Mouse (Mus musculus): ENCODE measurements around the gene Ptprcap.

Gene Ptprcap

DNA sequence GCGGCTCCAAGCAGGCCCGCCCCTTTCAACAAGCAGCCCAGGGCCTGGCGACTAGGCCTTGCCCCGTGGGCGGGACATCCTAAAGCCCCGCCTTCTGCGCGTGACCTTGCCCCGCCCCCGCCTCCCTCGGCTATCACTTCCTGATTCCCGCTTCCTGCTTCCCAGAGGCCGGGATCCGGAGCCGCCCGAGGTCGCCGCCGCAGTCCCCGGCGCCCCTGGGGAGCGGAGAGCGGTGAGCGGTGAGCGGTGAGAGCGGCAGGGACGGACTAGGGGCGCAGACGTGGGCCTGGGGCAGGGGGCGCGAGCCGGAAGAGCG lies 5.0 kb upstream of the Ptprcap start, which contains the start of gene Coro1b:
TSS of gene Coro1b (plus strand) at position 129 of the 316 bp plus-strand sequence.
- peak; percentile 98 for DNase-seq

DNA sequence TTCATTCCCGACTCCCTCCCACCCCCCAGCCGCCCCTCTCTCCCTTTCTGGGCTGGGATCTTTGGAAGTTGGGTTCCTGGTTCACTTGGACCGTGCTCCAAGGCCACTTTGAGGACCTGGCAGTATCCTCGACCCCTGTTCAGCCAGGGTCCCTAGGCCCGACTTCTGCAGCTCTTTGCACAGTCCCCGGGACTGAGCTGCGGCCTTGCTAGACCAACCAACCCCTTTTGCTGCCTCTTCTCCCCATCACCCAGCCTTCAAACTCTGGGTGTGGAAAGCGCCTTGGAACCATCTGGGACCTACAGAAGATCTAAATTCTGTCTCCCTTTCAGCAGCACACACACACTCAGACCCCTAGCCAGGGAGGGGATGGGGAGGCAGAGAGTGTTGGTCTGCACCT lies 4.6 kb upstream of the Ptprcap start:
- no peak for DNase-seq

DNA sequence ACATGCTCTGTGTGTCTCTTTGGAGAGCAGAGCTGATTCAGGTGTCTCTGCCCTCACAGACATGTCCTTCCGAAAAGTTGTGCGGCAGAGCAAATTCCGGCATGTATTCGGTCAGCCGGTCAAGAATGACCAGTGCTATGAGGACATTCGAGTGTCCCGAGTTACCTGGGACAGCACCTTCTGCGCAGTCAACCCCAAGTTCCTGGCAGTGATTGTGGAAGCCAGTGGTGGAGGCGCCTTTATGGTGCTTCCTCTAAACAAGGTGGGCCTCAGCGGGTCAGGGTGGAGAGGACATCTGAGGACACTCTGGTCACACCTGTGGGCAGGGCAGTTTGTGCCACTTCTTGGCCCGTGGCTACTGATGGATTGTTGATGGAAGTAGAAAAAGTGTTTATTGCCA lies 4.1 kb upstream of the Ptprcap start:
- DNase-seq = no peak

DNA sequence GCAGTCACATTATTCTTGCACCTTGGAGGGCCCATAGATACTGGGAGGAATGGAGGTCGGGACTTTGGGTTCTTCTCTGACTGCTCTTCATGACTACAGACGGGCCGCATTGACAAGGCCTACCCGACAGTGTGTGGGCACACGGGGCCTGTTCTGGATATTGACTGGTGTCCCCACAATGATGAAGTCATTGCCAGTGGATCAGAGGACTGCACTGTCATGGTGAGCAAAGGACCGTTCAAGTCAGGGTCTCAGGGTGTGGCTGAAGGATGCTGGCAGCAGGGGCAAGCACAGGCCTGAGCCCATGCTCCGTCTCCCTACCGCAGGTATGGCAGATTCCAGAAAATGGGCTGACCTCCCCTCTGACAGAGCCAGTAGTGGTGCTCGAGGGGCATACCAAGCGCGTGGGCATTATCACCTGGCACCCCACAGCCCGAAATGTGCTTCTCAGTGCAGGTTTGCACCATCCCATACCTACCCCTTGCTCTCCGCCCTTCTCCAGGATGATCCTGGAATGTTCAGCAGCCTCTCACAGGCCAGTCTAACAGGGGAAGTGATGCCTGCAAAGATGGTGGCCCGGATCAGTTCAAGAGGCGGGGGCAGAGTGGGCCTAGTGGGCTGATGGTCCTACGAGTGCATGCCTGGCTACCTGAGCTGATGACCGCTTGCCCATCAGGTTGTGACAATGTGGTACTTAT lies 3.5 kb upstream of the Ptprcap start:
- no peak for DNase-seq

DNA sequence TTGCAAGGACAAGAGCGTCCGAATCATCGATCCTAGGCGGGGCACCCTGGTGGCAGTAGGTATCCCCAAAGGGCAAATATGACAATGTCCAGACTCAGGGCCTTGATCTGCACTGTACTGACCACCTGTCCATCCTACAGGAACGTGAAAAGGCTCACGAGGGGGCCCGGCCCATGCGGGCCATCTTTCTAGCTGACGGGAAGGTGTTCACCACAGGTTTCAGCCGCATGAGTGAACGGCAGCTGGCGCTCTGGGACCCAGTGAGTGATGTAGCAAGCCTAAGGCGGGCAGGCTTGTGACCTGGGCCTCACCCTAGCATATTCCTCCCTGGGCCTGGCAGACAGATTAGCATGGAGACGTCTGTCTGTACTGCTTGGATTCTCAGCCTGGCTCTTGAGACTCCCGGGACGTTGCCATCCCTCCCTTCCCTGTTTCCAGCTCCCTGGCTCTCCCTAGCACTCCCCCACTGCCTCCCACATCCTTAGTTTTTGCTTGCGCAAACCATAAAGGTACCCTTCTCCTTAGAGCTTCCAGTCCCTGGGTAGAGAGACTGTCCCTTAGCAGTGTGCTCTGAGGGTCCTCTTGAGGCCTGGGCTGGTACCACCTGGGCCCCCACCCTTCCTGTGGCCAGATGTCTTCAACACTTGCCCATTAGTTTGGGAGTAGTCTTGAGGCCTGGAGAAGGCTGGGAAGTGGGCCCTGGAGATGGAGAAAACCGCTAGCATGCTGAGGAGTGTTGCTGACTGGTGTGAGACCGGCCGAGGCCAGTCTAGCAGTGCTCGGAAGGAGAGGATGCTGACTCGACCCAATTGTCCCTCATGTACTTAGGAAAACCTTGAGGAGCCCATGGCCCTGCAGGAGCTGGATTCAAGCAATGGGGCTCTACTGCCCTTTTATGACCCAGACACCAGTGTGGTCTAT lies 2.6 kb upstream of the Ptprcap start:
- DNase-seq = no peak

DNA sequence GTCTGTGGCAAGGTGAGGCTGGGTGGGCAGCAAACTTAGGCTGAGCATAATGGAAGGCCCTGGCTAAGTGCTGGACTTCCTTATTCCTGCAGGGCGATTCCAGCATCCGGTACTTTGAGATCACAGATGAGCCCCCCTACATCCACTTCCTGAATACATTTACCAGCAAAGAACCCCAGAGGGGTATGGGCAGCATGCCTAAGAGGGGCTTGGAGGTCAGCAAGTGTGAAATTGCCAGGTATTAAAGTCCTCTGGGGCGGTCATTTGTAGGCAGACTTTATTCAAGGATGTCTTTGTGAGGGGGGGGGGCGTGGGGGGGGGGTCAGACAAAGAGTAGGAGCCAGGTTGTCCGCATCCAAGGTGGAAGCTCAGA lies 1.9 kb upstream of the Ptprcap start:
- DNase-seq = no peak

DNA sequence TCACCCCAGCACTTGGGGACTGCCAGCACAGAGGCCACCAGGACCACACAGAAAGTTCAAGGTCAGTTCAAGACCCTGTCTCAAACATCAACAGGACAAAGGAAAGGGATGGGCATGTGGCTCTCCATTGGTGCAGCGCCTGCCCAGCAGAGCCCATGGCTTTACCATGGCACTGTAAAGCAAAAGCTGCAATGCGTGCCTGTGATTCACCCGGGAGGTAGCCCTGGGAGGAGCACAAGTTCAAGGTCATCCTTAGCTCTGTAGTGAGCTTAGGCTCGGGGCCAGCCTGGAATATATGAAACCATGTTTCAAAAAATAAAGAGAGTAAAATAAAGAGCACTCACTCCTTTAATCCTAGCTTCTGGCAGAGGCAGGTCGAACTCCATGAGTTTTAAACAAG lies 1.5 kb upstream of the Ptprcap start:
- DNase-seq = no peak

DNA sequence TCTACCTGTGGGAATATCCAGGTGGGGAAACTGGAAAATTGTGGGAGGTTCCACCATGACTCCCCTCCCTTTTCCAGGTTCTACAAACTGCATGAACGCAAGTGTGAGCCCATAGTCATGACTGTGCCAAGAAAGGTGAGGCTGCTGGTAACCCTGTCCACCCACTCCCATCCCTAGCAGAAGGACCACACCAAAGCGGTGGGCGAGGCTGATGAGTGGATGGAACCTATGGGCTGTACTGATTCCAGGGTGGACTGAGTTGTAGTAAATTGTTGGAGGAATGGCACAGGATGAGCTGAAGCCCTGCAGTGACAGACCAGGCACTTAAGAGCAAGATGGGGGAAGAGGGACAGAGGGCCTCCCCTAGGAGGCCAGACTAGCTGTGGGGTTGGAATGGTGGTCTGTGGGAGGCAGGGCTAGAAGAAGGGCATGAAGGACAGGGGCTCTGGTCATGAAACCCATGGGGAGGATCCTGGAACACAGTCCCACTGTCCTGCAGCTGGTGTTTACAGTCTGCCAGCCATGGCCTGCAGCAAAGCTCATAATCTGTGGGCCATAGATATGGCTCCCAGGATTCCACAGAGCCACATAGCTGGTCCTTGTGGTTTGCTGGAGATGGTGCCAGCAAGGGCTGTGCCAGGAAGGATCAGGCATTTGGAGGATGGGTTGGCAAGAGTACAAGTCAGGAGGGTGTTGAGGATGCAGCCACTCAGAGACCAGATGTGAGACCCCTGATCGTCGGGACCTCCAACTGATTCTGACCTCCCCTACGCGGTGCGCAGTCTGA lies 766 bp upstream of the Ptprcap start:
- DNase-seq = no peak

DNA sequence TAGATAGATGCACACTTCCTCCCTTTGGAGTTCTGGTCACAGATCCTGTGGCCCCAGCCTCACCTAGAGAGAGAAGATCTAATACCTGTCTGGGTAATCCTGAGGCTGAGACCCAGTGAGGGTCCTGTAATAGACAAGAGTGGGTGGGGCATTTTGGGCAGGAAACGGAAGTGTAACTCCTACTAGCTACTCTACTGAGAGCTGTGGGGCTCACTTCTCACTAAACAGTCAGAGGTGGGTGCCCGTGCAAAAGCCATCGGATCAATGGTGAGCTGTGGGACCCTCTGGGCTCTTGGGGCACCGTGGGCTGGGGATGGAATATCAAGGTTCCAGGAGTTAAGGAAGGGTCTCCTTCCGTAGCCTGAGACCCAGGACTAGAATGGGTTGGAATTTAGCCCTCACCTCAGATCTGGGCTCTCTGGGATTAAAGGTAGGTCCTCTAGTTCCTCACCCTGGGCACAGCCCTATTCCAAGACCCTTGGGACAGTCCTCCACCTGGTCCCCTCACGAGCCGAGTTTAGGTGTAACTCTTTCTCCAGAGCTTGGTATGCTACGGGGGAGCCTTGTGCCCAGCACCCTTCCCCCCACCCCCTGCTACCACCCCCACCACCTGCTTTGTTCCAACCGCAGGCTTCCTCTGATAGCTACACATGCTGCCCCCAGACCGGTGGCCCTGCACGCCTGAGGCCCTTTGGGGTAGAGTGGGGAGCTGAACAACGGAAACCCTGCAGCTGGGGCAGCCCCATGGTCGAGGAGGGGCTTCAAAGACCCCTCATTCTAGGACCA lies 1.2 kb downstream of the Ptprcap start:
- peak; percentile 51 for DNase-seq

DNA sequence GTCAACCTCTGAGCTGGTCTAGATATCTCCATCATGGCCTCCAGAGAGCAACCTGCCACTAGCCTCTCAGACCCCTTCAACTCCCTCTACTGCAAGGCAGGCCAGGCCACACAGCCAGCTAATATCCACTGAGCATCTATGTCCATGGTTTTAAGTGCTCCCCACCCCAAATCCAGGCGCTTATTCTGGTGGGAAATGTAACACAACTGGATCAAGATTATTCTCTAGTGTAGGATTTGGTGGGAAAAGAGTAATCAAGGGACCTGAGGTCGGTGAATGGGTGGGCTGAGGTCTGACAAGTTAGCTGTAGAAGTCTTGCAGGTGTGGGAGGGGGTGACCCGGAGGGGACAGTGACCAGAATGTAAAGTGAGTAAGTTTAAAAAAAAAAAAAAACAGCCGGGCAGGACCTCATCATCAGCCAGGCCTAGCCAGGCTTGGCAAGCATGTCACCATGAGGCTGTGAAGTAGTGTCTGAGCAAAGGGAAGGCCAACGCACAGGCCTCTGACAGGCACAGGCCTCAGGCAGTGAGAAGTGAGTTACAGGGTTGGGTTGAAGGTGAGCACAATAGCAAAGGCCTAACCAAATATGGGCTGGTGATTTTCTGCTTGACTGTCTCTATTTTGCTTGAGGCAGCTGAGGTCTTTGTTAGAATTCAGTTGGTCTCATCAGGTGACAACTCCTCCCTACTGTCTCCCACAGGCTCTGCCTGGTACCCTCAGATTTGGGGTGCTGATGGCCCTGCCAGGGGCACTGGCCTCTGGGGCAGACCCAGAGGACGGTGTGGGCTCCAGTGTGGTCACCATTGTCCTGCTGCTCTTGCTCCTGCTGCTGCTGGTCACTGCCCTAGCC lies 2.0 kb downstream of the Ptprcap start:
- no peak for DNase-seq

DNA sequence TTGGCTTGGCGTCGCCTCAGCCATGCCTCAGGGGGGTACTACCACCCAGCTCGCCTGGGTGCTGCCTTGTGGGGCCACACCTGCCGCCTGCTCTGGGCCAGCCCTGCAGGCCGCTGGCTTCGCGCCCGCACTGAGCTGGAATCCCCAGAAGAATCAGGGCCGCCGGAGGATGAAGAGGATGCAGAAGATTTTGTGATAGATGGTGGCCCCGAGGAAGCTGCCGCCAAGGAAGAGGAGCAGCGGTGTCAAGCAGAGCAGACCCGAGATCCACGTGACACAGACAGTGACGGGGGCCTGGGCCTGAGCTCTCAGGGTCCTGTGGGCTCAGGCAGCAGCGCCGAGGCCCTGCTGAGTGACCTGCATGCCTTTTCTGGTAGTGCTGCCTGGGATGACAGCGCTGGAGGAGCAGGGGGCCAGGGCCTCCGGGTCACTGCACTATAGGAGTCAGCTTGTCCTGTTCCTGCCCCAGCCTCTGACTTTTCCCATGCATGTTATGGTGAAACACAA lies 2.7 kb downstream of the Ptprcap start:
- no peak for DNase-seq

DNA sequence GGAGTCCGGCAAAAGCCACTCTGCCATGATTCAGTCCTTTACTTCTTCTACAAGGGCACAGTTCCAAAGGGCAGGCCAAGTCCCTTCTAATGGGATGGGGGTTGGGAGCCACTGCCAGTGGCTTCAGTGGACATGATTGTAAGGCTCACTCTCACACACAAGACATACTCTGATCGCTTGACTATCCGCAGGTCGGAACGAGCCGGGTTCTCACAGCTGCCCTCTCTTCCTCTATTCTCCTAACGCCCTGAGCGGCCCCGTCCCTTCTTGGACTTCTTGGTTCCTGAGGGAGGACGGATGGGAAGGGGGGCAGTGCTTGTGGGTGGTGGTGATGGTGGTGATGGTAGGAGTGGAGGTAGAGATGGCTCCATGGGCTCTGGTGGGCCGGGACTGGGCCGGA lies 3.4 kb downstream of the Ptprcap start:
- DNase-seq = no peak

DNA sequence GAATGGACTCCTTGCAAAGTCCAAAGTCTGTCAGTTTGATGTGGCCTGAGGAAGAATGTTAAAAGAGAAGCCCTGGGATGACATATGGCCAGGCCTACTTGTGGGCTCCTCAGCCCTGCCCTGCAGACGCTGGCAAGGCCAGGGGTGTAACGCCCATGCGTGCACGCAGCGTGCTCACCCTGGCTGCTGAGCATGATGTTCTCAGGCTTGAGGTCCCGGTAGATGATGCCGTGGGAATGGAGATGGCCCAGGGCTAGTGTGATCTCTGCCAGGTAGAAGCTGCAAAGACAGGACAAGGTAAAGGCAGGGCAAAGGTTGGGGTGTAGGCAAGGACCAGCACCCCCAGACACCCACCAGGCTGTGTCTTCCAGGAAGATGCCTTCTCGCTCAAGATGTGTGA lies 5.6 kb downstream of the Ptprcap start:
- DNase-seq = no peak

DNA sequence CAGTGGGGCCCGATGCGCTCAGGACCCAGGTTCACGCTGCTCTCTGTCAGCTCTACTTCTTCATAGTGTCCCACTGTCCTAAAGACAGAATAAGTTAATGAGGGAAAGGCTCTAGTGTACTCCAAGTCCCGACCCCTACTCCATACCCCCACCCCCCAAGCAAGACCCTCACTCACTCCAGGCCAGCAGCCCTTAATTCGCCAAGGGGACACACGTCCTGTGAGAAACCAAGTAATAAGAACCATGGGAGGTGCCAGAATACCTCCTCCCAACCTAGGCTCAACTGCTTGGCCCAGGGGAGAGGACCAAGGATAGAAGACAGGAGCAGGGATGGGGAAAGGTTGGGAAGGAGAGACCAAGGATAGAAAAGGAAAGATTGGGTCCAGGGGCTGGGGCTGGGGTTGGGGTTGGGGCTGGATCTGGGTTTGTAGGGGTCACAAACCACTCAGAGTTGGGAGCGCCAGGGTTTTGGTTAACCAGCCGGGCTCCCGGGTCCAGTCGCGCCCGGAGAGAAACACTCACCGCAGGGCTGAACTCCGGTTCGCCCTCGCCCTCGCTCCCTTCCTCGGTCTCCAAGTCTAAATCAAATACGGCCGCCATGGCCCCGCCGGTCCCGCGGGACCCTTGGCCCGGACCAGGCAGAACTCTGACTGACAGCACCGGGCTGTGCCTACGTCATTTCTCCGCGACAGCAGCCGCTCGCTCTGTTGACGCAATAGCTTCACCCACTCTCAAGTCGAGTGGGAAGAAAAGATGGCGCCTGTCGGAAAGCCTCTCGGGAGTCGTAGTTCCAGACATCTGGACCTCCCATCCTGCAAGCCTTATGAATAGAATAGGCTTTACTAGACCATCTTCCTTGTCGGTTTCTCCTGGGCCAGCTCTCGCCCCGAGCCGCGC lies 9.5 kb downstream of the Ptprcap start, which contains the start of gene Rps6kb2:
TSS of gene Rps6kb2 (minus strand) at position 709 of the 897 bp plus-strand sequence.
- DNase-seq = peak; percentile 99

DNA sequence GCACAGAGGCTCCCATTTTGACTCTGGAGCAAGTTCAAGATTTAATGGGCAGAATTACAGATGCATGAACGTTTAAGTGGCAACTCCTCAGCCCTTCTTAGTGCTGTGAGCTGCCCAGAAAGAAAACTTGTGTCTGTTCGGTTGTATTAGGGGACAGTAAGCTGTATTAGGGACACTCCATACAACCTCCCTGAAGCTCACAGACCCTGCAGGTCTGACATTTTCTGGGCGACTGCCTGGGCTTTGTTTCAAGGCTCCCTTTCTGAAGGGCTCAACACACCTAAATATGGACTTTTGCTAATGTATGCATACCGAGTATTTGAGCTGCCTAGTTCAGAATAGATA lies 10.1 kb downstream of the Ptprcap start:
- DNase-seq = no peak

DNA sequence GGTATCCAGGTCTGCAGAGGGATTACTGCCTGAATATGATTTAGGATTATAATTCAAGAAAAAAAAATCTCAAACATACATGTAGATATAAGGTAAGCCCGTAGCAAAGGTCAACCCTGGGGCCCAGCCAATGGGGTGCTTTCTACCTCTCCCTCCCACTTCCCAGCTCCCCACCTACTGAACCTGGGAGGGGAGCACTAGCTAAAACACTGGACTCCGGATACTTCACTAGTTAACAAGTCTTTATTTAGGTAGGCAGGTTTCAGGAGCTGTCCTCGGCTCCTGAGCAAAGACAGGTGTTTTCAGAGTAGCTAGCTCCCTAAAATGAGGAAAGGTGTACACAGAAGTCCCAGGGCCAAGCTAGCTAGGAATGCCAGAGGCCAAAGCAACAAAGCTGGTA lies 10.7 kb downstream of the Ptprcap start:
- no peak for DNase-seq

DNA sequence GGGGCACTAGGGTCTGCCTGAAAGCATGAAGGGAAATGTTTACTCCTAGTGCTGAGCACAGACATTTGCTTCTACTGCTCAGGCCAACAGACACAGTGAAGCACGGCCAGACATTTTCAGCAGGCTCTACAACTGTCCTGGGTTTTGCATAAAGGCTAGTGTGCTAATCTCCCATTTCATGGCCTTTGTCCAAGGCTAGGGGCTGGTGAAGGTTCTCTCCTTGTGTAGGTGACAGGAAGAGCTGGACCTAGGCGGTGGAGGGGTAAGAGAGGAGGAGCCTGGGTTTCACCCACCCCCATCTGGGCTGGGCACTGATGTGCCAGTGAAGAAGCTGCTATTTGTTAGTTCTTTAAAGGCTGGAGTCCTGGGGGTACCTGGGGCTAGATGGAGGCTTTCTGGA lies 11.3 kb downstream of the Ptprcap start:
- DNase-seq = no peak

DNA sequence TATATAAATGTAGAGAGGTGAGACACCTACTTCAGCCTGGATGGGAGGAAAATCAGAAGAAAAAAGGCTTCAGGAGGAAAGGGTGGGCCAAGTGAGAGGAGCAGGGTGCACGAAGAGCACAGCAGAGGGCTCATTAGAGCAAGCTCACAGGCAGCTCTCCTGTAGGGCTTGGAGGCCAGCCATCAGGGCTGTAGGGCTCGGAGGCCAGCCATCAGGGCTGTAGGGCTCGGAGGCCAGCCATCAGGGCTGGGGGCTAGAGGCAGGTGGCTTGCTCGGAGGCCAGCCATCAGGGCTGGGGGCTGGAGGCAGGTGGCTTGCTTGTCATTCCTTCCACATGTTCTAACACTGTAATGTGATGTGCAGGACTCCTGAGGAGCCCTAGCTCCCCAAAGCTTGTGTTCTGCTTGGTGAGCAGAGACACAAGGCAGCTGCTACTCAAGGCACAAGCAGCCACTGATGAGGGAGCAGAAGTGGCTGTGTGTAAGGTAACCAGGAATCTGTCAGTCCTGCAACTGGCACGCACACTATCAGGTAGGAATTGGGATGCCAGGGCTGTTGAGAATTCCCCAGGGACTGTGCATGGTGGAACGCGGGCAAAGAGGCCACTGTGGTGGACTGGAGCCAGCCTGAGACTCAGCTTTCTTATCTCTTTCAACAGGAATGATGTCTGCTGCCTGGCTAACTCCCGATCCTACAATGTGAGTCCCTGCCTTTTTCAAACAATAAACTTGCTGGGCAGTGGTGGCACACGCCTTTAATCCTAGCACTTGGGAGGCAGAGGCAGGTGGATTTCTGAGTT lies 13.5 kb downstream of the Ptprcap start:
- no peak for DNase-seq

DNA sequence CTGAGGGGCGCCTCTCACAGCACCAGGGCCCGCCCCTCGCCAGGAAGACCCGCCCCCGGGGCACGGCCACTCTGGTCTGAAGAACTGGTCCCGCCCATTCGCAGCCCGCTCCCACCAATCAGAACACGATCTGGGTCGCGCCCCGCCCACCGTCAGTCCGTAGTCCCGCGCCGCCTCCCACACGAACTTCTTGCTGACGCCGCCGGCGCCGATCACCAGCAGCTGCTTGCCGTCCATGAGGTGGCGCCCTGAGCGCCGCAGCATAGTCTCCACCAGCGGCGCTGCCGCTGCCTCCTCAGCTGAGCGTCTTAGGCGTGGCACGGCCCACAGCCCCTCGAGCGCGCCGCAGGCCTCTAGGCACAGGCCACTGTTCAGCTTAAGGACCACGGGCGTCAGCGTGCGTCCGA lies 16.0 kb downstream of the Ptprcap start:
- peak; percentile 99 for DNase-seq

DNA sequence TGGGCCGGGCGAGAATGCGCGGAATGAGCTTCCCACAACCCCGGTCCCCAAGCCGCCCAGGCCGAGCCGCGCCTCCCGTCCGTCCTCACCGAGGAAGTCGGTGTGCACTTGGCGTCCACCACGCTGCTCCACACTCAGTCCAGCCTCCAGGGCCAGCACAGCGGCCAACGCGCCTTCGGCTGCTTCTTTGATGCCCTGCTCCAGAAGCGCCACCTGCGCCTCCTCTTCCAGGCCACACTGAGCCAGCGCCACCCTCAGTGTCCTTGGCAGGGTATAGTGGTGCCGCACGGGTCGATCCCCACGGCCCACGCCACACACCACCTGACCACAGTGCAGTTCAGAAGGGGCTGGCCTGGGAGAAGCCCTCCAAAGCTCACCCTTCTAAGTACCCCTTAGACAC lies 16.4 kb downstream of the Ptprcap start:
- no peak for DNase-seq
